Comparison of ENCODE assay signal across 11 mouse cellular contexts in genomic region chr2:26602631-26603030, GRCm38 (mm10). TPM values are rescaled to one million over a fixed set of nuclear protein-coding genes. Genes with fewer than 3 reads are reported as not detected.
A peak's percentile ranks its signal among the peaks of the same experiment; 100 is the strongest.
DNase-seq lines count a peak whose midpoint lies in the region; ATAC-seq and TF ChIP-seq lines count a peak whose summit lies in the region.
"Had no signal": no experiment of that assay in that cellular context is flagged by ENCODE, and none has a peak within 500 bp of the region (broad histone marks: within the 10 kb centered on the region; RNA-seq: fewer than 3 reads in every experiment).

No protein-coding gene starts in this region.

- TF ChIP-seq CTCF in lung, embryonic 14.5 days (IDR thresholded peaks at IDR 0.05; ENCODE audit: low read depth) = no peak
- no peak for TF ChIP-seq CTCF in small intestine, adult 2 months (IDR thresholded peaks at IDR 0.05; ENCODE audit: extremely low read depth, insufficient read length, insufficient replicate concordance, low read depth, low read length)

- H3K9me3 ChIP-seq in forebrain, embryonic 10.5 days = no peaks in the 10 kb centered on the region
- H3K9me3 ChIP-seq in forebrain, embryonic 11.5 days (ENCODE audit: control insufficient read depth, low read length) = no peaks in the 10 kb centered on the region
- no peaks in the 10 kb centered on the region for H3K9me3 ChIP-seq in lung, embryonic 14.5 days (ENCODE audit: low read depth, low read length)
- H3K9me3 ChIP-seq in intestine, embryonic 15.5 days = no peaks in the 10 kb centered on the region

- H3K9ac ChIP-seq in forebrain, embryonic 11.5 days (ENCODE audit: low read length) = no peak overlapping the region
- peak overlapping the region; percentile 80; the same call in 1 of the 2 replicates for H3K9ac ChIP-seq in lung, embryonic 14.5 days
- H3K9ac ChIP-seq in intestine, embryonic 15.5 days = peak overlapping the region; percentile 86

- TF ChIP-seq POLR2A in small intestine, adult 2 months (IDR thresholded peaks at IDR 0.05; ENCODE audit: low read depth, low read length) = no peak

- H3K4me1 ChIP-seq in forebrain, embryonic 10.5 days = peaks cover 29% of the 10 kb centered on the region
- H3K4me1 ChIP-seq in forebrain, embryonic 11.5 days (replicated peaks; ENCODE audit: control insufficient read depth, insufficient read depth, low read length) = peaks cover 6% of the 10 kb centered on the region; the same call in 1 of the 2 replicates
- peaks cover 10% of the 10 kb centered on the region; the same call in 1 of the 2 replicates for H3K4me1 ChIP-seq in lung, embryonic 14.5 days (ENCODE audit: insufficient read depth)
- peaks cover 32% of the 10 kb centered on the region for H3K4me1 ChIP-seq in intestine, embryonic 15.5 days (replicated peaks)
- peaks cover 32% of the 10 kb centered on the region for H3K4me1 ChIP-seq in small intestine, adult 2 months (ENCODE audit: control insufficient read depth, insufficient read depth, insufficient read length, low read length)

- H3K36me3 ChIP-seq in forebrain, embryonic 10.5 days (replicated peaks) = no peaks in the 10 kb centered on the region
- no peaks in the 10 kb centered on the region for H3K36me3 ChIP-seq in forebrain, embryonic 11.5 days (ENCODE audit: control insufficient read depth, insufficient read depth, low read length)
- no peaks in the 10 kb centered on the region for H3K36me3 ChIP-seq in lung, embryonic 14.5 days (ENCODE audit: insufficient read depth)
- no peaks in the 10 kb centered on the region for H3K36me3 ChIP-seq in intestine, embryonic 15.5 days
- no peaks in the 10 kb centered on the region for H3K36me3 ChIP-seq in small intestine, adult 2 months (ENCODE audit: control insufficient read depth, insufficient read depth, low read length)

- no peak for DNase-seq in forebrain, embryonic 10.5 days (ENCODE audit: extremely low spot score, low spot score)
- no peak for DNase-seq in forebrain, embryonic 11.5 days (ENCODE audit: low spot score)
- no peak for DNase-seq in lung, embryonic 14.5 days
- DNase-seq in lung, postnatal 36 days = no peak
- DNase-seq in embryo, embryonic 9.5 days (ENCODE audit: extremely low spot score) = no peak
- no peak for DNase-seq in kidney, postnatal 36 days
- DNase-seq: kidney, adult 18-20 months; right cerebral cortex, adult 18-20 months; thymus, adult 18-20 months had no signal

- WGBS in forebrain, embryonic 10.5 days = 87% methylated on average over 5 of the region's 5 CpGs
- 85% methylated on average over 5 of the region's 5 CpGs for WGBS in forebrain, embryonic 11.5 days
- WGBS in lung, embryonic 14.5 days = 80% methylated on average over 5 of the region's 5 CpGs
- 82% methylated on average over 5 of the region's 5 CpGs for WGBS in intestine, embryonic 15.5 days
- WGBS in small intestine, adult 2 months = 79% methylated on average over 5 of the region's 5 CpGs

- H3K4me3 ChIP-seq in forebrain, embryonic 10.5 days = 0 out of 2 replicates have a peak overlapping the region, but pooled peaks have one; percentile 68
- no peak overlapping the region for H3K4me3 ChIP-seq in forebrain, embryonic 11.5 days (ENCODE audit: low read depth, low read length)
- peak overlapping the region; percentile 64; the same call in 1 of the 2 replicates for H3K4me3 ChIP-seq in lung, embryonic 14.5 days (ENCODE audit: low read depth, low read length)
- peak overlapping the region; percentile 73 for H3K4me3 ChIP-seq in intestine, embryonic 15.5 days (replicated peaks)
- H3K4me3 ChIP-seq in small intestine, adult 2 months (ENCODE audit: low read depth, low read length) = peak overlapping the region; percentile 75

- H3K27ac ChIP-seq in forebrain, embryonic 10.5 days = no peak overlapping the region
- no peak overlapping the region for H3K27ac ChIP-seq in forebrain, embryonic 11.5 days (ENCODE audit: low read depth, low read length)
- H3K27ac ChIP-seq in lung, embryonic 14.5 days (ENCODE audit: low read depth) = no peak overlapping the region
- no peak overlapping the region for H3K27ac ChIP-seq in intestine, embryonic 15.5 days
- peak overlapping the region; percentile 77 for H3K27ac ChIP-seq in small intestine, adult 2 months (ENCODE audit: insufficient read depth, low read depth, low read length)

- H3K27me3 ChIP-seq in forebrain, embryonic 10.5 days (ENCODE audit: poor library complexity, severe bottlenecking) = peaks cover 68% of the 10 kb centered on the region
- peaks cover 24% of the 10 kb centered on the region for H3K27me3 ChIP-seq in forebrain, embryonic 11.5 days (ENCODE audit: control insufficient read depth, insufficient read depth, low read length)
- H3K27me3 ChIP-seq in lung, embryonic 14.5 days (ENCODE audit: insufficient read depth, low read length) = no peaks in the 10 kb centered on the region
- H3K27me3 ChIP-seq in intestine, embryonic 15.5 days (replicated peaks) = no peaks in the 10 kb centered on the region
- no peaks in the 10 kb centered on the region for H3K27me3 ChIP-seq in small intestine, adult 2 months (ENCODE audit: control insufficient read depth, insufficient read depth, low read length)

- no peak overlapping the region for H3K4me2 ChIP-seq in forebrain, embryonic 11.5 days (ENCODE audit: low read depth, low read length, severe bottlenecking)
- peak overlapping the region; percentile 84 for H3K4me2 ChIP-seq in lung, embryonic 14.5 days
- peak overlapping the region; percentile 86 for H3K4me2 ChIP-seq in intestine, embryonic 15.5 days (replicated peaks)

- no peak for ATAC-seq in forebrain, embryonic 11.5 days (replicated peaks; ENCODE audit: low FRiP score)
- no peak for ATAC-seq in lung, embryonic 14.5 days (ENCODE audit: insufficient read depth)
- ATAC-seq in intestine, embryonic 15.5 days = no peak

RNA-seq across cellular contexts. Expression of gene Agpat2, which starts 1.6 kb away (rescaled TPM):
- polyA plus RNA-seq in forebrain, embryonic 10.5 days (2016; fragmentation: Nextera tagmentation; extraction: Ambion mirVana) = 10.1 and 10.2 TPM in 2 replicates
- 6.0 and 8.9 TPM in 2 replicates for polyA plus RNA-seq in forebrain, embryonic 11.5 days (2014; fragmentation: Nextera tagmentation; extraction: Ambion mirVana)
- polyA plus RNA-seq in lung, embryonic 14.5 days (2014; fragmentation: Nextera tagmentation; extraction: Ambion mirVana) = 30.2 and 32.9 TPM in 2 replicates
- polyA plus RNA-seq in intestine, embryonic 15.5 days (2015; fragmentation: Nextera tagmentation; extraction: Ambion mirVana) = 79.9 and 90.3 TPM in 2 replicates
- 288 and 515 TPM in 2 replicates for polyA plus RNA-seq in small intestine, adult 2 months (2012; rRNA removed)

RNA-seq across cellular contexts. Expression of gene Gm20532, which starts 16.2 kb away (rescaled TPM):
- polyA plus RNA-seq in forebrain, embryonic 10.5 days (2016; fragmentation: Nextera tagmentation; extraction: Ambion mirVana) = not detected in 2 replicates
- not detected in 2 replicates for polyA plus RNA-seq in forebrain, embryonic 11.5 days (2014; fragmentation: Nextera tagmentation; extraction: Ambion mirVana)
- not detected in 2 replicates for polyA plus RNA-seq in lung, embryonic 14.5 days (2014; fragmentation: Nextera tagmentation; extraction: Ambion mirVana)
- not detected in 2 replicates for polyA plus RNA-seq in intestine, embryonic 15.5 days (2015; fragmentation: Nextera tagmentation; extraction: Ambion mirVana)
- polyA plus RNA-seq in small intestine, adult 2 months (2012; rRNA removed) = not detected in 2 replicates

RNA-seq across cellular contexts. Expression of gene Egfl7, which starts 22.8 kb away (rescaled TPM):
- polyA plus RNA-seq in forebrain, embryonic 10.5 days (2016; fragmentation: Nextera tagmentation; extraction: Ambion mirVana) = 89.9 and 96.4 TPM in 2 replicates
- polyA plus RNA-seq in forebrain, embryonic 11.5 days (2014; fragmentation: Nextera tagmentation; extraction: Ambion mirVana) = 58.4 and 63.7 TPM in 2 replicates
- polyA plus RNA-seq in lung, embryonic 14.5 days (2014; fragmentation: Nextera tagmentation; extraction: Ambion mirVana) = 269 and 311 TPM in 2 replicates
- polyA plus RNA-seq in intestine, embryonic 15.5 days (2015; fragmentation: Nextera tagmentation; extraction: Ambion mirVana) = 113 and 124 TPM in 2 replicates
- 61.1 and 96.8 TPM in 2 replicates for polyA plus RNA-seq in small intestine, adult 2 months (2012; rRNA removed)

RNA-seq across cellular contexts. Expression of gene Fam69b, which starts 25.6 kb away (rescaled TPM):
- 44.1 and 49.4 TPM in 2 replicates for polyA plus RNA-seq in forebrain, embryonic 10.5 days (2016; fragmentation: Nextera tagmentation; extraction: Ambion mirVana)
- polyA plus RNA-seq in forebrain, embryonic 11.5 days (2014; fragmentation: Nextera tagmentation; extraction: Ambion mirVana) = 49.8 and 63.8 TPM in 2 replicates
- polyA plus RNA-seq in lung, embryonic 14.5 days (2014; fragmentation: Nextera tagmentation; extraction: Ambion mirVana) = 28.3 and 30.0 TPM in 2 replicates
- 31.1 and 32.6 TPM in 2 replicates for polyA plus RNA-seq in intestine, embryonic 15.5 days (2015; fragmentation: Nextera tagmentation; extraction: Ambion mirVana)
- polyA plus RNA-seq in small intestine, adult 2 months (2012; rRNA removed) = 5.0 and 7.7 TPM in 2 replicates
